Mouse (Mus musculus) liver, embryonic 11.5 days (tissue): Measurements from ENCODE around the gene Lrrc57. TPM values are rescaled to one million over a fixed set of nuclear protein-coding genes. Genes with fewer than 3 reads are reported as not detected.

Source experiments
- ATAC-seq: fragments of 200-750 bp; cut with Nextera tagmentation; replicated peaks from 2 replicates; pipeline ENCODE4 v1.8.0; 2017; ENCODE audit warnings: moderate number of reproducible peaks, mild to moderate bottlenecking, moderate TSS enrichment, moderate library complexity; ENCODE audit not compliant: low FRiP score
- DNase-seq: peaks from one replicate; pipeline ENCODE4 v3.0.0-alpha.2; 2017; ENCODE audit warnings: low spot score
- H3K27ac ChIP-seq: fragments of 300-500 bp; sonication (generic); 2 replicates; pipeline ENCODE4 v1.5.1; 2014; ENCODE audit warnings: mild to moderate bottlenecking, low read depth, low read length, control low read depth
- H3K27me3 ChIP-seq: fragments of 300-500 bp; sonication (generic); replicated peaks from 2 replicates; pipeline ENCODE4 v1.6.1; 2014; ENCODE audit warnings: low read length, mixed read lengths; ENCODE audit not compliant: control insufficient read depth, insufficient read depth
- H3K36me3 ChIP-seq: fragments of 300-500 bp; sonication (generic); 2 replicates; pipeline ENCODE4 v1.6.1; 2014; ENCODE audit warnings: mild to moderate bottlenecking, low read length, moderate library complexity, mixed read lengths; ENCODE audit not compliant: control insufficient read depth, insufficient read depth
- H3K4me1 ChIP-seq: fragments of 300-500 bp; sonication (generic); replicated peaks from 2 replicates; pipeline ENCODE4 v1.6.1; 2014; ENCODE audit warnings: low read length, mixed read lengths; ENCODE audit not compliant: control insufficient read depth, insufficient read depth
- H3K4me2 ChIP-seq: fragments of 300-500 bp; sonication (generic); 2 replicates; pipeline ENCODE4 v1.6.1; 2014; ENCODE audit warnings: mild to moderate bottlenecking, control low read depth, moderate library complexity
- H3K4me3 ChIP-seq: fragments of 300-500 bp; sonication (generic); 2 replicates; pipeline ENCODE4 v1.5.1; 2014; ENCODE audit warnings: low read depth, low read length, control low read depth
- H3K9ac ChIP-seq: fragments of 300-500 bp; sonication (generic); 2 replicates; pipeline ENCODE4 v1.6.1; 2014; ENCODE audit warnings: low read depth, low read length, control low read depth
- H3K9me3 ChIP-seq: fragments of 300-500 bp; sonication (generic); 2 replicates; pipeline ENCODE4 v1.6.1; 2016; ENCODE audit warnings: low read length, inconsistent platforms, mixed read lengths; ENCODE audit not compliant: control insufficient read depth
- WGBS: fragments of 180-500 bp; shearing (Covaris S2); extraction: QIAGEN DNeasy Blood & Tissue Kit; methylation state at CpG from one replicate; pipeline ENCODE4 v1.1.7; 2014; 5-methylcytosine and 5-hydroxymethylcytosine counted together
- polyA plus RNA-seq: library from polyadenylated mRNA; unstranded; fragments of >200 nt; fragmentation: Nextera tagmentation; extraction: Ambion mirVana; gene quantifications from 2 replicates; pipeline ENCODE4 v1.2.1, GENCODE M21; 2014

Lrrc57 gene
- polyA plus RNA-seq, 1 experiment from 2014 or later = 17.2 TPM

DNA sequence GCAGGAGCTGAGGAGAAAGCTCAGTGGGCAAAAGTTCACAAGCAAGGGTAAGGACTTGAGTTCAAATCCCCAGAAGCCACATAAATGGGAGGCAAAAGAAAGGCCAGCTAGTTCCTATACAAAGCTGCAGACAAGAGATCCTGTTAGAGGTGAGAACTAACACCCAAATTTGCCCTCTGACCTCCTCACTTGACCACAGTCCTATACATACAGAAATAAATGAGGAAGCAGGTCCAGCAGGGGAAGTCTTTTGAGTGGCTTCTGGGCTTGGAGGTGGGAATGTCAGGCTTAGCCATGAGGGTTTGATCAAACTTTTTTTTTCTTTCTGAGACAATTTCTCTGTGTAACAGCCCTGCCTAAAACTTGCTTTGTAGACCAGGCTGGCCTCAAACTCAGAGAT is 13.6 kb upstream of the Lrrc57 start:
- Histone ChIP-seq H3K27ac (no peak overlapping the region), H3K9ac (no peak overlapping the region), H3K9me3 (no peaks in the 10 kb centered on the region), H3K36me3 (peaks cover 5% of the 10 kb centered on the region), H3K27me3 (no peaks in the 10 kb centered on the region), H3K4me1 (no peaks in the 10 kb centered on the region), H3K4me3 (no peak overlapping the region), H3K4me2 (no peak overlapping the region)
- DNase-seq = no peak
- no peak for ATAC-seq

DNA sequence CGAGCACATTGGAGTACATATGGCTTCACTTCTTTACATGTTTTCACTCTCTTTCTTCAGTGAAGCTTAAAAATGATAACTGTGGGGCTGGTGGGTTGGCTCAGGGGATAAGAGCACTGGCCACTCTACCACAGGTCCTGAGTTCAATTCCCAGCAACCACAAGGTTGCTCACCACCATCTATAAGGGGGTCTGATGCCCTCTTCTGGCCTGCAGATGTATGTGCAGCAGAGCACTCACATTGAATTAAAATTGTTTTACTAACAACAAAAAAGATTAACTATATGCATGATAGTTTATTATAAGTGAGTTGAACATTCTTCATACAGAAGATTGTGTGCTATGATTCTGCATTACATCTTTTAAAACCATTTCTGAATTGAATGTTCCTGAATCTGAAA is 10.2 kb upstream of the Lrrc57 start:
- Histone ChIP-seq H3K9me3 (no peaks in the 10 kb centered on the region), H3K4me2 (no peak overlapping the region), H3K9ac (no peak overlapping the region), H3K4me3 (no peak overlapping the region), H3K27me3 (no peaks in the 10 kb centered on the region), H3K27ac (no peak overlapping the region), H3K4me1 (no peaks in the 10 kb centered on the region), H3K36me3 (peaks cover 5% of the 10 kb centered on the region)
- DNase-seq (no peak), ATAC-seq (no peak)
- 97% methylated on average over 1 of the region's 1 CpGs for WGBS

DNA sequence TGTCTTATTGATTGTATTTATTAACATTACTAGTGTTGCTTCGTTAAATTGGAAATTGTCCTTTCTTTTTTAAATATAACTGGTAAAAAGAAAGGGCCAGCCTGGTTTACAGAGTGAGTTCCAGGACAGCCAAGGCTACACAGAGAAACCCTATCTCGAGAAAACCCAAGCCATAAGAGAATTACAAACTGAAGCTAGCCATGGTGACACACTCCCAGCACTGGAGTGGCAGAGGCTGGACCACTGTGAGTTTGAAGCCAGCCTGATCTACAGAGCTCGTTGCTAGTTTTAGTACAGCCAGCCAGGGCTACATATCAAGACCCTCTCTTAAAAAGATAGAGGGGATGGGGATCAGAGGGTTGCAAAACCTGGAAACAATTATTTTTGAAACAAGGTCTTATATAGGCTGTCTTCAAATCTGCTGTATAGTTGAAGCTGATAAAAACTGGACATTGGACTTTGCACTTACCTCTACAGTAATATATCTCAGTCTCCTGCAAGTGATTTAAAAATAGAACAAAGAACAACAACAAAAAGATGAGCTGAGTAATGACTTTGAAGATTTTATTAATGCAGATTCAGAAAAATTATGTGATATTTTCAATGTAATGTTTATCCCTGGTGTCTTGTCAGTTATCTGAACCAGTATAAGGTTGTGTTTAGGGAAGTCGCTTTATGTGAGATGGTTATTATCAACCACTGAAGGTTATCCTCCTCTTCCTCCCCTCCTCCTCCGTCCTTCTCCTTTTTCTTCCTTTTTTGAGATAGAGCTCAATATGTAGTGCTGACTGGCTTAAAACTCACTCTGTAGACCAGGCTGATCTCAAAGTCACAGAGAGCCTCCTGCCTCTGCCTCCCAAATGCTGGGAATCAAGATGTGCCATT is 7.2 kb upstream of the Lrrc57 start:
- Histone ChIP-seq H3K9ac (no peak overlapping the region), H3K4me1 (no peaks in the 10 kb centered on the region), H3K9me3 (no peaks in the 10 kb centered on the region), H3K4me3 (no peak overlapping the region), H3K27me3 (no peaks in the 10 kb centered on the region), H3K36me3 (peaks cover 12% of the 10 kb centered on the region), H3K4me2 (no peak overlapping the region), H3K27ac (no peak overlapping the region)
- no peak for DNase-seq
- no peak for ATAC-seq
- 73% methylated on average over 5 of the region's 5 CpGs for WGBS

DNA sequence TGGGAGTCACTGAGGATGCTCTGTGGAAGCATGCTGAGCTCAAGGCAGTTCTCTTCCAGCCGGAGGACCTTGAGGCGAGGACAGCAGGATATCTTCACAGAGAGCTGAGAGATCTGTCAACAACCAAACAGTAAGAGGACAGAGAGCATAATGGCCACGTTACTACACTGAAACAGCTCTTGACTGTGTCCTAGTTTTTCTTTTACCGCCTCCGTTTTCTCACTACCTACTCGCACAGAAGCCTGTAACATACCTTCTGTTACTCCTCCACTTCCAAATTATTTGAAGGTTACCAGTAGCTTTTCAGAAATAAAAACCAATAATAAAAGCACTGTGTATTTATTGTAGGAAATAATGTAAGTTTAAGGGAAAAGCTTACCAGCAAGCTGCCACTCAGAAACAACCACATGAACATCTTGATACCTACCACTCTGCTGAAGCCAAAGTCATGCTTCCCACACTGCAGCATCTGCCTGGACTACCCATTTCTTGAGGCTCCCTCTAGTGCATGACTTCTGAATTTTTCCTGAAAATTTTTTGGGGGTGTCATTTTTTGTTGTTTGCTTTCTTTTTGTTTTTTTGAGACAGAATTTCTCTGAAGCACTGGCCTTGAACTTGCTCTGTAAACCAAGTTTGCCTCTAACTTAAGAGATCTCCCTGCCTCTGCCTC is 3.2 kb downstream of the Lrrc57 start:
- Histone ChIP-seq H3K27ac (no peak overlapping the region), H3K4me3 (no peak overlapping the region), H3K4me1 (peaks cover 9% of the 10 kb centered on the region), H3K27me3 (no peaks in the 10 kb centered on the region), H3K36me3 (no peaks in the 10 kb centered on the region), H3K9me3 (no peaks in the 10 kb centered on the region), H3K9ac (no peak overlapping the region), H3K4me2 (no peak overlapping the region)
- WGBS = 85% methylated on average over 6 of the region's 6 CpGs
- DNase-seq (no peak), ATAC-seq (no peak)

DNA sequence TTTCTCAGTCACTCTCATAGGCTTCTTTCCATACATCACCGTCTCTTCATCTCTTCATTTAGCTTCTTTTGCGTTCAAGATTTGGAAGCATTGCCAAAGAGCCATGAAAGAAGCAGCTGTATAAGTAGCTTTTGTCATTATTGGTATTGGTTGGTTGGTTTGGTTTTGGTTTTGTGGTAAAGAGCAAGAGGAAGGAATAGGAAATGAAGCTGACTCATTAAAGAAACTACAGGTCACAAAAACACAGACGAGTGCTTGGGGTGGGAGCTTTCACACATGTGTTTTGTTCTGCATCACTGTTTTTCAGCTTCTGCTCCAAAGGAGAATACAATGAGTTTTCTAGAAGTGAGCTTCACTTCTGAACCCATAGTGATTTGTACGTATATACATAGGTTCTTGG is 9.8 kb downstream of the Lrrc57 start:
- Histone ChIP-seq H3K4me3 (no peak overlapping the region), H3K9me3 (no peaks in the 10 kb centered on the region), H3K4me1 (no peaks in the 10 kb centered on the region), H3K27me3 (no peaks in the 10 kb centered on the region), H3K4me2 (no peak overlapping the region), H3K9ac (no peak overlapping the region), H3K27ac (no peak overlapping the region), H3K36me3 (peaks cover 37% of the 10 kb centered on the region)
- ATAC-seq = no peak
- 86% methylated on average over 4 of the region's 4 CpGs for WGBS
- no peak for DNase-seq

DNA sequence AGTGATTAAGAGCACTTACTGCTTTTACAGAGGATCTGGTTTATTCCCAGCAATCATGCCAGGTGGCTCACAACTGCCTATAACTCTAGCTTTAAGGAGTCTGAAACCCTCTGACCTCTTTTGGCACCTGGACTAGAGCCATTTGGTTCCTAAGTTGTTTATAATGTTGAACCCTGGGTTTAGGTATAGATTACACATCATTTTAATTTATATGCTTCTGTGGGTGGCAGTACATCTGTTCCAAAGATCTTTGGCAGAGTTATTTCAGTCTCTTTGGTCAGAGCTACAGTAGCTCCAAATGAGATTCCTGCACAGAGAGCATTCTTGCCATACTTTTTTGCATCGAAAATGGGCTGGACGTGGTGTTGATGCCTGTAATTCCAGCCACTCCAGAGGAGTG is 11.6 kb downstream of the Lrrc57 start:
- no peak for DNase-seq
- Histone ChIP-seq H3K4me1 (no peaks in the 10 kb centered on the region), H3K4me3 (no peak overlapping the region), H3K9ac (no peak overlapping the region), H3K4me2 (no peak overlapping the region), H3K27ac (no peak overlapping the region), H3K36me3 (peaks cover 37% of the 10 kb centered on the region), H3K27me3 (no peaks in the 10 kb centered on the region), H3K9me3 (no peaks in the 10 kb centered on the region)
- ATAC-seq = no peak
- WGBS = 95% methylated on average over 2 of the region's 2 CpGs

DNA sequence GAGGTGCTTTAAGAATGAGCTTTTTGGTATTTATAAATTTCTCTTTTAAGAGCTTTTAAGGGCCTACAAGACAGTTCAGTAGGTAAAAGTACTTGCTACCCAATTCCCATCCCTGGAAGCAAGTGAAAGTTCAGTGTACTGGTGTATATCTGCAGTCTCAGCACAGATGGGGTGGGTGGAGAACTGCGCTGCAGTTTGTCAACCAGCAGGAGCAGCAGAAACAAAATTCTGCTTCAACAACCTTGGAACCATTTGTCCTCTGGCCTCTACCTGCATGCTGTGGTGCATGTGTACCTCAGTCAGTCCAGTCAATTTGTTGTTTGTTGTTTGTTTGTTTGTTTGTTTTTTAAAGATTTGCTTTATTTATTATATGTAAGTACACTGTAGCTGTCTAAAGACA is 17.1 kb downstream of the Lrrc57 start:
- DNase-seq = no peak
- no peak for ATAC-seq
- 92% methylated on average over 1 of the region's 1 CpGs for WGBS

DNA sequence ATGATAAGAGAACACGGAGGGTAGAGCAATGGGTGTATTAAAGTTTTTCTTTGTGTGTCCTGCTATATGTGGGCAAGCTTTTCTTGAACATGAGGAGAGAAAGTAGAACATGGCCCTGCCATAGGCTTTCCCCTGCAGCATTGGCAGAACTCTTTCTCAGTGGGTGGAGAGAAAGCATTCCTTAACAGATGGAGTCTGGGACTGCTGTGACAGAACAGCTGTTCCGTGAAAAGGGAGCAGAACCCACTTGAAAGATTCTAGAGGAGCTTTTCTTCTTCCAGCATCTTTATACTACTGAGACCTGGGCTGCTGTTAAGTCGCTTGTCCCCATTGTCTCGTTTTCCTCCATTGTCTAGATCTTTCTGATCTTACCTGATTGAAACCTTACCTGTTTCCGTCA is 19.6 kb downstream of the Lrrc57 start:
- WGBS = 83% methylated on average over 5 of the region's 5 CpGs

More for the DNA sequence above, 17.1 kb downstream of the Lrrc57 start:
- Histone ChIP-seq H3K4me3 (no peak overlapping the region), H3K27me3 (no peaks in the 10 kb centered on the region), H3K27ac (no peak overlapping the region), H3K9ac (no peak overlapping the region), H3K4me1 (no peaks in the 10 kb centered on the region), H3K36me3 (peaks cover 26% of the 10 kb centered on the region), H3K4me2 (no peak overlapping the region), H3K9me3 (no peaks in the 10 kb centered on the region)

DNA sequence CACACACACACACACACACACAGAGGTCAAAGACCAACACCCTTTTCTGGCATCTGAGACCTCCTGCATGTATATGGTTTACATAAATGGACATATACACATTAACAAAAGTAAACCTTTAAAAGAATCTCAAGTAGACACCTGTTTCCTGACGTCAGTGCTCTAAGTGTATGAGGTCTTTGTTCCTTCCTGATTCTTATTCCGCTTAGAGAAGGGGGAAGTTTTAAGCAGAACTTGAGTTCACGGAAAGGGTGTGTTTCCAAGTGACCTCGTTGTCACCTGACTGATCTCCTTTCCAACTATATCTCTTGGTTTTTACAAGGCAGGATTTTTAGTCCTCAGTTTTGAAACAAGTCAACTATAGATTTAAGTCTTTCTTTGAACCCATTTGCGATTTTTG is 31.0 kb downstream of the Lrrc57 start:
- Histone ChIP-seq H3K4me3 (no peak overlapping the region), H3K27ac (no peak overlapping the region), H3K27me3 (no peaks in the 10 kb centered on the region), H3K9me3 (no peaks in the 10 kb centered on the region), H3K4me1 (peaks cover 30% of the 10 kb centered on the region), H3K4me2 (no peak overlapping the region), H3K36me3 (no peaks in the 10 kb centered on the region), H3K9ac (no peak overlapping the region)
- no peak for DNase-seq
- 57% methylated on average over 5 of the region's 5 CpGs for WGBS
- no peak for ATAC-seq

More for the DNA sequence above, 19.6 kb downstream of the Lrrc57 start:
- H3K27me3 ChIP-seq = no peaks in the 10 kb centered on the region
- H3K36me3 ChIP-seq = peaks cover 22% of the 10 kb centered on the region
- ATAC-seq (no peak), DNase-seq (no peak)
- H3K27ac ChIP-seq = no peak overlapping the region
- H3K4me1 ChIP-seq = no peaks in the 10 kb centered on the region
- H3K4me3 ChIP-seq = no peak overlapping the region
- H3K4me2 ChIP-seq = no peak overlapping the region
- H3K9me3 ChIP-seq = no peaks in the 10 kb centered on the region
- H3K9ac ChIP-seq = no peak overlapping the region
